Mouse (Mus musculus) E14TG2a.4 (cell line): ENCODE data around the gene Iqgap2.

ENCODE experiments used
- CTCF ChIP-seq: conservative IDR thresholded peaks from 2 replicates; pipeline ENCODE4 v1.5.1; 2014; ENCODE audit warnings: low read length
- NANOG ChIP-seq: IDR thresholded peaks from 2 replicates; pipeline ENCODE4 v1.6.1; 2014; ENCODE audit warnings: borderline replicate concordance, low read length, mixed read lengths
- POU5F1 ChIP-seq: IDR thresholded peaks from 2 replicates; pipeline ENCODE4 v1.6.1; 2014; ENCODE audit warnings: low read length, borderline replicate concordance

- TF ChIP-seq CTCF (no peak), POU5F1 (no peak), NANOG (no peak)
These were observed 18.5 kb upstream of the Iqgap2 start for GRCm38 (mm10) chr13:95910270-95910669.
